Mouse (Mus musculus): ENCODE results near the gene Sele. TPM values are rescaled to one million over a fixed set of nuclear protein-coding genes. Genes with fewer than 3 reads are reported as not detected.
"Not testable (repeated sequence)": the region's sequence is repeated elsewhere in the genome, so short reads cannot be mapped to it uniquely, and the experiment has no call there.

Sele gene
- not detected in 2 replicates for polyA plus RNA-seq (2014; fragmentation: Nextera tagmentation; extraction: Ambion mirVana)

DNA sequence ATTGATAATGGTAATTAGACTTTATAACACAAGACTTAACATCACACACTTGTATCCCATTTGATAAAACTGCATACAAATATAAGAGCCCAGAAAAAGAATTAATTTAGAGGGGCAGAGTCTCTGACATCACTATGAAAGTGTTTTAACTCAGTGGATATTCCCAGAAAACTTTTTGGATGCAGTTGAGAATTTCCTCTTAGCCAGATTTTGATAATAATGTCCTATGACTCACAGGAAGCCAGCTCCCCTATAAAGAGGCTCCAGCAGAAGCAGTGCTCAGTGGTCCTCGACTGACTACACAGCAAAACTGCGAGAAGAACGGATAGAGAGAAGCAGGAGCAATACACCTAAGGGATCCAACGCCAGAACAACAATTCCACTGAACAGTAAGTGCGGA lies at the start of gene Sele:
Sele (plus strand) TSS at position 301 of the 400 bp plus-strand sequence.
- no peaks in the 10 kb centered on the region for H3K9me3 ChIP-seq (ENCODE audit: control insufficient read depth, low read depth, low read length)
- H3K9ac ChIP-seq (replicated peaks; ENCODE audit: low read depth, low read length): no peak within 1 kb of the TSS
- H3K4me2 ChIP-seq (replicated peaks; ENCODE audit: low read depth, low read length): no peak within 1 kb of the TSS
- H3K4me3 ChIP-seq (ENCODE audit: low read depth, low read length): no peak within 1 kb of the TSS
- no peaks in the 10 kb centered on the region for H3K36me3 ChIP-seq (ENCODE audit: control insufficient read depth, insufficient read depth, low read length)
- ATAC-seq (ENCODE audit: insufficient number of reproducible peaks, insufficient read depth, low FRiP score, low read depth): no peak
- H3K4me1 ChIP-seq (ENCODE audit: control insufficient read depth, insufficient read depth, low read length): no peaks in the 10 kb centered on the region
- no peak within 1 kb of the TSS for H3K27ac ChIP-seq (ENCODE audit: low read length)
- WGBS: 76% methylated on average over 5 of the region's 5 CpGs
- no peaks in the 10 kb centered on the region for H3K27me3 ChIP-seq (ENCODE audit: control insufficient read depth, insufficient read depth, low read length)

- Histone ChIP-seq H3K27ac (ENCODE audit: low read length) (no peak overlapping the region), H3K4me2 (replicated peaks; ENCODE audit: low read depth, low read length) (no peak overlapping the region), H3K9ac (replicated peaks; ENCODE audit: low read depth, low read length) (no peak overlapping the region), H3K4me1 (ENCODE audit: control insufficient read depth, insufficient read depth, low read length) (no peaks in the 10 kb centered on the region), H3K9me3 (ENCODE audit: control insufficient read depth, low read depth, low read length) (no peaks in the 10 kb centered on the region), H3K27me3 (ENCODE audit: control insufficient read depth, insufficient read depth, low read length) (no peaks in the 10 kb centered on the region), H3K36me3 (ENCODE audit: control insufficient read depth, insufficient read depth, low read length) (no peaks in the 10 kb centered on the region), H3K4me3 (ENCODE audit: low read depth, low read length) (no peak overlapping the region)
- 69% methylated on average over 6 of the region's 6 CpGs for WGBS
- ATAC-seq (ENCODE audit: insufficient number of reproducible peaks, insufficient read depth, low FRiP score, low read depth): no peak
Measured at GRCm38 (mm10) chr1:164001831-164002452, 46.1 kb upstream of the Sele start.

GRCm38 (mm10) chr1:164004311-164004710 lies 43.7 kb upstream of the Sele start:
- H3K4me1 ChIP-seq (ENCODE audit: control insufficient read depth, insufficient read depth, low read length): no peaks in the 10 kb centered on the region
- 75% methylated on average over 3 of the region's 3 CpGs for WGBS
- H3K27ac ChIP-seq (ENCODE audit: low read length): no peak overlapping the region
- H3K9me3 ChIP-seq (ENCODE audit: control insufficient read depth, low read depth, low read length): no peaks in the 10 kb centered on the region
- ATAC-seq (ENCODE audit: insufficient number of reproducible peaks, insufficient read depth, low FRiP score, low read depth): no peak
- no peaks in the 10 kb centered on the region for H3K27me3 ChIP-seq (ENCODE audit: control insufficient read depth, insufficient read depth, low read length)
- H3K4me3 ChIP-seq (ENCODE audit: low read depth, low read length): no peak overlapping the region
- H3K36me3 ChIP-seq (ENCODE audit: control insufficient read depth, insufficient read depth, low read length): no peaks in the 10 kb centered on the region
- no peak overlapping the region for H3K9ac ChIP-seq (replicated peaks; ENCODE audit: low read depth, low read length)
- no peak overlapping the region for H3K4me2 ChIP-seq (replicated peaks; ENCODE audit: low read depth, low read length)

DNA sequence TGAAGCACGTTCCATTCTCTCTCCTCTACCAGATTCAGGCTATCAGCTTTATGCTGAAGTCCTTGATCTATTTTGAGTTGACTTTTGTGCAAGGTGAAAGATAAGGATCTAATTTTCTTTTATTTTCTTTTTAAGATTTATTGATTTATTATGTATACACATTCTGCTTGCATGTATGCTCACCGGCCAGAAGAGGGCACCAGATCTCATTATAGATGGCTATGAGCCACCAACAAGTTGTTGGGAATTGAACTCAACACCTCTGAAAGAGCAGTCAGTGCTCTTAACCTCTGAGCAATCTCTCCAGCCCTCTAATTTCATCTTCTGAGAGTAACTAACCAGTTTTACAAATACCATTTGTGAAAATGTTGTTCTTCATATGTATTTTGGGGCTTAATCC lies 38.8 kb upstream of the Sele start:
- Histone ChIP-seq H3K36me3 (ENCODE audit: control insufficient read depth, insufficient read depth, low read length) (no peaks in the 10 kb centered on the region), H3K27me3 (ENCODE audit: control insufficient read depth, insufficient read depth, low read length) (no peaks in the 10 kb centered on the region), H3K27ac (ENCODE audit: low read length) (no peak overlapping the region), H3K9me3 (ENCODE audit: control insufficient read depth, low read depth, low read length) (no peaks in the 10 kb centered on the region), H3K4me1 (ENCODE audit: control insufficient read depth, insufficient read depth, low read length) (no peaks in the 10 kb centered on the region), H3K9ac (replicated peaks; ENCODE audit: low read depth, low read length) (no peak overlapping the region), H3K4me3 (ENCODE audit: low read depth, low read length) (no peak overlapping the region), H3K4me2 (replicated peaks; ENCODE audit: low read depth, low read length) (no peak overlapping the region)
- ATAC-seq (ENCODE audit: insufficient number of reproducible peaks, insufficient read depth, low FRiP score, low read depth): no peak
- WGBS: 38% methylated on average over 2 of the region's 2 CpGs

GRCm38 (mm10) chr1:164014616-164015015 lies 33.4 kb upstream of the Sele start:
- no peak overlapping the region for H3K9ac ChIP-seq (replicated peaks; ENCODE audit: low read depth, low read length)
- no peak for ATAC-seq (ENCODE audit: insufficient number of reproducible peaks, insufficient read depth, low FRiP score, low read depth)
- 56% methylated on average over 1 of the region's 1 CpGs for WGBS

GRCm38 (mm10) chr1:164018221-164018896 lies 29.7 kb upstream of the Sele start:
- Histone ChIP-seq H3K4me2 (replicated peaks; ENCODE audit: low read depth, low read length) (no peak overlapping the region), H3K4me3 (ENCODE audit: low read depth, low read length) (no peak overlapping the region), H3K9ac (replicated peaks; ENCODE audit: low read depth, low read length) (no peak overlapping the region), H3K4me1 (ENCODE audit: control insufficient read depth, insufficient read depth, low read length) (no peaks in the 10 kb centered on the region), H3K27me3 (ENCODE audit: control insufficient read depth, insufficient read depth, low read length) (no peaks in the 10 kb centered on the region), H3K36me3 (ENCODE audit: control insufficient read depth, insufficient read depth, low read length) (no peaks in the 10 kb centered on the region), H3K9me3 (ENCODE audit: control insufficient read depth, low read depth, low read length) (no peaks in the 10 kb centered on the region), H3K27ac (ENCODE audit: low read length) (no peak overlapping the region)
- 77% methylated on average over 16 of the region's 16 CpGs for WGBS
- no peak for ATAC-seq (ENCODE audit: insufficient number of reproducible peaks, insufficient read depth, low FRiP score, low read depth)

More at GRCm38 (mm10) chr1:164014616-164015015, 33.4 kb upstream of the Sele start:
- H3K4me3 ChIP-seq (ENCODE audit: low read depth, low read length): no peak overlapping the region
- H3K9me3 ChIP-seq (ENCODE audit: control insufficient read depth, low read depth, low read length): no peaks in the 10 kb centered on the region
- H3K27me3 ChIP-seq (ENCODE audit: control insufficient read depth, insufficient read depth, low read length): no peaks in the 10 kb centered on the region
- no peaks in the 10 kb centered on the region for H3K36me3 ChIP-seq (ENCODE audit: control insufficient read depth, insufficient read depth, low read length)
- no peaks in the 10 kb centered on the region for H3K4me1 ChIP-seq (ENCODE audit: control insufficient read depth, insufficient read depth, low read length)
- H3K27ac ChIP-seq (ENCODE audit: low read length): no peak overlapping the region
- H3K4me2 ChIP-seq (replicated peaks; ENCODE audit: low read depth, low read length): no peak overlapping the region

DNA sequence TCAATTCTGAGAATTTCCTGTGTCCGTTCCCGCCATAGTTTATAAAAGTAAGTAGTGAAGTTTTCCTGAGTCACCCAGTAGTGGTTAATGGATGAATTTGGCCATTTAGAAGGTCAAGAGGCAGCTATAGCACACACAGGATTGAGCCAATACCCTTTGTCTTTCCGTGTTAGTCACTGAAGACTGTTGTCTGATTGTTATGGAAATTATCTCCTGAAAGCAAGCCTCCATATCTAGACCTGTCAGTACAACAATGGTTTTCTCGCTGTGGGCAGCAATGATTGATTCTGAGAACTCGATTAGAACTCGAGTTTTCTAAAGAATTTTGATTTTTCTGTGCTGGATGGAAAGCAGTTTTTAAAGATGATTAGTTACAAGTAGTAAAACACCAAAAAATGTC lies 28.2 kb upstream of the Sele start:
- H3K4me3 ChIP-seq (ENCODE audit: low read depth, low read length): no peak overlapping the region
- H3K27ac ChIP-seq (ENCODE audit: low read length): no peak overlapping the region

DNA sequence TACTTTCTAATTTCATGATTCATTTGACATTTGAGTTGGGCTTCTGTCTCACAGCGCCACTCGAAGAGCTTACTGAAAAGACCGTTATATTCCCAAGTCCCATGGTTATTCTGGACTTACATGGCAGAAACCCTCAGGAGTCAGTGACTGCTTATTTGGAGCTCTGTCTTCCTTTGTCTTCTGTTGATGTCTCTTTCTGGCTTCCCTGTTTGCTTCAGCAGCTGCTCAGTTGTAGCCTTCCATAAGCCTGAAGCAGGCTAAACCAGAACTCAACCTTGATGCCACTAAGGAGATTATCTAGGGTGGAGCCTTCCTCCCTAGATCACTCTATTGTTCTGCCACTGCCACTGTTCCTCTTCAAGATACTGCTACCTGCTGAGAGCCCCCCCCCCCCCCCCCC lies 27.3 kb upstream of the Sele start:
- H3K4me1 ChIP-seq (ENCODE audit: control insufficient read depth, insufficient read depth, low read length); H3K4me3 ChIP-seq (ENCODE audit: low read depth, low read length); H3K9ac ChIP-seq (replicated peaks; ENCODE audit: low read depth, low read length); H3K36me3 ChIP-seq (ENCODE audit: control insufficient read depth, insufficient read depth, low read length); ATAC-seq (ENCODE audit: insufficient number of reproducible peaks, insufficient read depth, low FRiP score, low read depth); H3K4me2 ChIP-seq (replicated peaks; ENCODE audit: low read depth, low read length); H3K27ac ChIP-seq (ENCODE audit: low read length); H3K27me3 ChIP-seq (ENCODE audit: control insufficient read depth, insufficient read depth, low read length); H3K9me3 ChIP-seq (ENCODE audit: control insufficient read depth, low read depth, low read length): not testable (repeated sequence)
- WGBS: 83% methylated on average over 3 of the region's 3 CpGs

More for the DNA sequence above, 28.2 kb upstream of the Sele start:
- H3K4me1 ChIP-seq (ENCODE audit: control insufficient read depth, insufficient read depth, low read length): no peaks in the 10 kb centered on the region
- no peaks in the 10 kb centered on the region for H3K27me3 ChIP-seq (ENCODE audit: control insufficient read depth, insufficient read depth, low read length)
- H3K4me2 ChIP-seq (replicated peaks; ENCODE audit: low read depth, low read length): no peak overlapping the region
- 42% methylated on average over 6 of the region's 6 CpGs for WGBS
- no peaks in the 10 kb centered on the region for H3K9me3 ChIP-seq (ENCODE audit: control insufficient read depth, low read depth, low read length)
- no peak for ATAC-seq (ENCODE audit: insufficient number of reproducible peaks, insufficient read depth, low FRiP score, low read depth)
- H3K9ac ChIP-seq (replicated peaks; ENCODE audit: low read depth, low read length): no peak overlapping the region
- H3K36me3 ChIP-seq (ENCODE audit: control insufficient read depth, insufficient read depth, low read length): no peaks in the 10 kb centered on the region

All from stomach, embryonic 14.5 days (tissue).